Mouse (Mus musculus) embryo, embryonic 10 days (tissue): ENCODE results near the gene Slit1.

Experiments used
- DNase-seq: peaks from one replicate; pipeline ENCODE4 v3.0.0-alpha.2; 2015; ENCODE audit warnings: low spot score

Slit1 gene

GRCm38 (mm10) chr19:41688251-41688650, 55.2 kb downstream of the Slit1 start:
- no peak for DNase-seq

- no peak for DNase-seq
These were observed 55.6 kb downstream of the Slit1 start for GRCm38 (mm10) chr19:41687836-41688235.

- DNase-seq, result no peak
These were observed 57.3 kb downstream of the Slit1 start for GRCm38 (mm10) chr19:41686194-41686593.

- no peak for DNase-seq
These were observed 57.9 kb downstream of the Slit1 start for GRCm38 (mm10) chr19:41685453-41686086.

- DNase-seq, result no peak
These were observed 58.6 kb downstream of the Slit1 start for GRCm38 (mm10) chr19:41684874-41685273.

- no peak for DNase-seq
These were observed 59.5 kb downstream of the Slit1 start for GRCm38 (mm10) chr19:41683951-41684350.

- no peak for DNase-seq
These were observed 63.2 kb downstream of the Slit1 start for GRCm38 (mm10) chr19:41680267-41680666.

- DNase-seq, result no peak
These were observed 64.4 kb downstream of the Slit1 start for GRCm38 (mm10) chr19:41679028-41679427.

- no peak for DNase-seq
These were observed 65.9 kb downstream of the Slit1 start for GRCm38 (mm10) chr19:41677575-41677974.

GRCm38 (mm10) chr19:41675583-41675982, 67.9 kb downstream of the Slit1 start:
- DNase-seq, result peak; percentile 54

GRCm38 (mm10) chr19:41674366-41674765, 69.1 kb downstream of the Slit1 start:
- DNase-seq, result no peak

- DNase-seq, result no peak
These were observed 70.6 kb downstream of the Slit1 start for GRCm38 (mm10) chr19:41672836-41673235.

GRCm38 (mm10) chr19:41670931-41671330, 72.5 kb downstream of the Slit1 start:
- peak; percentile 61 for DNase-seq

- peak; percentile 89 for DNase-seq
These were observed 73.0 kb downstream of the Slit1 start for GRCm38 (mm10) chr19:41670473-41670872.

- no peak for DNase-seq
These were observed 73.6 kb downstream of the Slit1 start for GRCm38 (mm10) chr19:41669747-41670342.

- no peak for DNase-seq
These were observed 75.9 kb downstream of the Slit1 start for GRCm38 (mm10) chr19:41667591-41667990.

GRCm38 (mm10) chr19:41665941-41666340, 77.5 kb downstream of the Slit1 start:
- no peak for DNase-seq

- no peak for DNase-seq
These were observed 79.8 kb downstream of the Slit1 start for GRCm38 (mm10) chr19:41663506-41664242.

- DNase-seq, result no peak
These were observed 82.0 kb downstream of the Slit1 start for GRCm38 (mm10) chr19:41661466-41661865.

GRCm38 (mm10) chr19:41660999-41661374, 82.5 kb downstream of the Slit1 start:
- peak; percentile 88 for DNase-seq

- DNase-seq, result no peak
These were observed 83.0 kb downstream of the Slit1 start for GRCm38 (mm10) chr19:41660294-41660998.

- DNase-seq, result no peak
These were observed 86.0 kb downstream of the Slit1 start for GRCm38 (mm10) chr19:41657446-41657845.

- DNase-seq, result no peak
These were observed 86.8 kb downstream of the Slit1 start for GRCm38 (mm10) chr19:41656671-41657070.
